Mouse (Mus musculus) heart, adult 2 months (tissue): ENCODE data around the gene Commd2.
A peak's percentile ranks its signal among the peaks of the same experiment; 100 is the strongest.

Experiments
- CTCF ChIP-seq: fragments of 200-600 bp; IDR thresholded peaks from 2 replicates; pipeline ENCODE4 v1.8.1; 2022; ENCODE audit warnings: antibody characterized with exemption, mild to moderate bottlenecking, moderate library complexity
- POLR2A ChIP-seq: fragments of 200-500 bp; IDR thresholded peaks from 2 replicates; pipeline ENCODE4 v1.6.1; 2011; ENCODE audit warnings: mild to moderate bottlenecking, low read depth, low read length, control low read depth; ENCODE audit not compliant: insufficient read depth

- TF ChIP-seq CTCF (peak; percentile 88), POLR2A (no peak)
Measured at GRCm38 (mm10) chr3:57663731-57664130, 12.2 kb upstream of the Commd2 start.
